Mouse (Mus musculus) ES-E14 (cell line): ENCODE data around the gene Thrb. TPM values are rescaled to one million over a fixed set of nuclear protein-coding genes. Genes with fewer than 3 reads are reported as not detected.

Experiments
- DNase-seq: peaks from one replicate; pipeline ENCODE4 v3.0.0-alpha.2; 2013; ENCODE audit warnings: low read depth, low spot score
- H3K27ac ChIP-seq: 2 replicates; pipeline ENCODE4 v1.5.1; 2012; ENCODE audit warnings: low read depth, mild to moderate bottlenecking, low read length, moderate library complexity, mixed read lengths; ENCODE audit not compliant: poor library complexity, insufficient read depth, severe bottlenecking
- H3K36me3 ChIP-seq: 2 replicates; pipeline ENCODE4 v1.6.1; 2012; ENCODE audit warnings: mild to moderate bottlenecking, low read length, moderate library complexity, mixed read lengths; ENCODE audit not compliant: control insufficient read depth, poor library complexity, insufficient read depth, severe bottlenecking
- H3K4me1 ChIP-seq, 2 experiments: fragments of 150-350 bp in 1 of 2; sonication (generic) in 1 of 2; 2 replicates each; pipeline ENCODE4 v1.6.1; 2012; ENCODE audit warnings: low read length in 2 of 2, mild to moderate bottlenecking in 1 of 2, mixed read lengths in 1 of 2; ENCODE audit not compliant: control insufficient read depth in 2 of 2, insufficient read depth in 2 of 2, poor library complexity in 1 of 2
- H3K4me3 ChIP-seq, 2 experiments: fragments of 150-350 bp in 1 of 2; sonication (generic) in 1 of 2; 2 replicates each; pipeline ENCODE4 v1.5.1; 2012; ENCODE audit warnings: low read length in 2 of 2, low read depth in 1 of 2, mild to moderate bottlenecking in 1 of 2, mixed read lengths in 1 of 2; ENCODE audit not compliant: insufficient read depth in 1 of 2, poor library complexity in 1 of 2, severe bottlenecking in 1 of 2
- H3K9ac ChIP-seq: 2 replicates; pipeline ENCODE4 v1.6.1; 2012; ENCODE audit warnings: low read depth, mild to moderate bottlenecking, low read length, mixed read lengths; ENCODE audit not compliant: poor library complexity, insufficient read depth, severe bottlenecking
- H3K9me3 ChIP-seq: fragments of 150-350 bp; sonication (generic); 2 replicates; pipeline ENCODE4 v1.6.1; 2012; ENCODE audit warnings: low read depth, mild to moderate bottlenecking, low read length; ENCODE audit not compliant: control insufficient read depth, insufficient read depth
- CHD2 ChIP-seq: IDR thresholded peaks from 2 replicates; pipeline ENCODE4 v1.6.1; 2014; ENCODE audit warnings: mild to moderate bottlenecking, low read depth, low read length, inconsistent platforms
- HCFC1 ChIP-seq: IDR thresholded peaks from 2 replicates; pipeline ENCODE4 v1.6.1; 2012; ENCODE audit warnings: low read length, inconsistent platforms, borderline replicate concordance; ENCODE audit not compliant: insufficient read depth
- MAFK ChIP-seq: IDR thresholded peaks from 2 replicates; pipeline ENCODE4 v1.6.1; 2014; ENCODE audit warnings: mild to moderate bottlenecking, low read depth, low read length, inconsistent platforms; ENCODE audit not compliant: insufficient read depth
- ZC3H11A ChIP-seq: IDR thresholded peaks from 2 replicates; pipeline ENCODE4 v1.6.1; 2012; ENCODE audit warnings: low read depth, mild to moderate bottlenecking, inconsistent platforms, low read length, borderline replicate concordance
- ZNF384 ChIP-seq: IDR thresholded peaks from 2 replicates; pipeline ENCODE4 v1.6.1; 2012; ENCODE audit warnings: low read depth, low read length, inconsistent platforms
- in situ Hi-C, 2 experiments: fragments of 600-800 bp; cut with MboI; formaldehyde crosslinking; loops; one replicate each; pipeline ENCODE4 v1.15.1; 2025; ENCODE audit warnings: low sequenced_read_pairs in 2 of 2, inconsistent platforms in 1 of 2; ENCODE audit not compliant: unreplicated experiment in 2 of 2
- total RNA-seq: library from RNA; depleted of rRNA; stranded (reverse); fragments of 300-350 nt; gene quantifications from 2 replicates; pipeline ENCODE4 v1.2.3, GENCODE M21; 2012

Thrb gene
- total RNA-seq, 1 experiment, result 0.76 TPM

GRCm38 (mm10) chr14:17885320-17885719 lies 225.3 kb downstream of the Thrb start:
- Histone ChIP-seq H3K4me3 (no peak overlapping the region), H3K9ac (no peak overlapping the region), H3K4me1 (0 out of 4 replicates have a peak, but pooled peaks cover 0 to 3% of the 10 kb centered on the region in 2 experiments), H3K9me3 (no peaks in the 10 kb centered on the region), H3K36me3 (no peaks in the 10 kb centered on the region), H3K27ac (no peak overlapping the region)
- in situ Hi-C loops, result no loop called here
- DNase-seq, result no peak
- TF ChIP-seq MAFK (no peak), ZNF384 (no peak)

- TF ChIP-seq MAFK, result no peak
- TF ChIP-seq ZC3H11A, result no peak
- H3K27ac ChIP-seq, result no peak overlapping the region
- H3K4me3 ChIP-seq, result no peak overlapping the region
- H3K36me3 ChIP-seq, result no peaks in the 10 kb centered on the region
- DNase-seq, result no peak
- in situ Hi-C loops, result no loop called here
- 0 out of 4 replicates have a peak, but pooled peaks cover 0 to 3% of the 10 kb centered on the region in 2 experiments for H3K4me1 ChIP-seq
- H3K9me3 ChIP-seq, result no peaks in the 10 kb centered on the region
- no peak overlapping the region for H3K9ac ChIP-seq
These were observed 234.7 kb downstream of the Thrb start for GRCm38 (mm10) chr14:17894791-17895190.

GRCm38 (mm10) chr14:17899733-17900413 lies 239.8 kb downstream of the Thrb start:
- in situ Hi-C loops, result no loop called here
- no peak for TF ChIP-seq HCFC1
- TF ChIP-seq MAFK, result no peak
- TF ChIP-seq ZNF384, result no peak
- no peak for TF ChIP-seq ZC3H11A
- no peak for TF ChIP-seq CHD2
- no peak for DNase-seq
- Histone ChIP-seq H3K4me1 (no peaks in the 10 kb centered on the region), H3K4me3 (no peak overlapping the region), H3K27ac (no peak overlapping the region), H3K9ac (no peak overlapping the region), H3K9me3 (no peaks in the 10 kb centered on the region), H3K36me3 (no peaks in the 10 kb centered on the region)

- no peaks in the 10 kb centered on the region for H3K36me3 ChIP-seq
- H3K27ac ChIP-seq, result no peak overlapping the region
- in situ Hi-C loops, result no loop called here
- no peaks in the 10 kb centered on the region for H3K4me1 ChIP-seq
- H3K9me3 ChIP-seq, result no peaks in the 10 kb centered on the region
- no peak overlapping the region for H3K9ac ChIP-seq
- no peak for DNase-seq
- no peak overlapping the region for H3K4me3 ChIP-seq
- no peak for TF ChIP-seq ZC3H11A
- TF ChIP-seq HCFC1, result no peak
- no peak for TF ChIP-seq ZNF384
- TF ChIP-seq CHD2, result no peak
- TF ChIP-seq MAFK, result no peak
These were observed 240.3 kb downstream of the Thrb start for GRCm38 (mm10) chr14:17900414-17900795.

GRCm38 (mm10) chr14:17902426-17902825 lies 242.4 kb downstream of the Thrb start:
- H3K4me1 ChIP-seq, result peaks cover 0 to 3% of the 10 kb centered on the region in 2 experiments; a peak in 1 of 4 replicates
- H3K27ac ChIP-seq, result no peak overlapping the region
- H3K9me3 ChIP-seq, result no peaks in the 10 kb centered on the region
- no peak overlapping the region for H3K9ac ChIP-seq
- no peak overlapping the region for H3K4me3 ChIP-seq
- in situ Hi-C loops, result no loop called here
- DNase-seq, result no peak
- TF ChIP-seq ZC3H11A, result no peak
- TF ChIP-seq HCFC1, result no peak
- TF ChIP-seq MAFK, result no peak
- TF ChIP-seq CHD2, result no peak
- TF ChIP-seq ZNF384, result no peak
- H3K36me3 ChIP-seq, result no peaks in the 10 kb centered on the region
